Mouse (Mus musculus) stomach, postnatal 0 days (tissue): ENCODE measurements around the gene Gnb1. TPM values are rescaled to one million over a fixed set of nuclear protein-coding genes. Genes with fewer than 3 reads are reported as not detected.

Source experiments
- ATAC-seq: fragments of 200-750 bp; cut with Nextera tagmentation; 2 replicates; pipeline ENCODE4 v1.8.0; 2017; ENCODE audit not compliant: low FRiP score, low TSS enrichment
- DNase-seq: peaks from one replicate; pipeline ENCODE4 v3.0.0-alpha.2; 2016; ENCODE audit warnings: low spot score
- H3K27ac ChIP-seq: fragments of 300-500 bp; sonication (generic); replicated peaks from 2 replicates; pipeline ENCODE4 v1.5.1; 2014; ENCODE audit warnings: mild to moderate bottlenecking, control low read depth
- H3K27me3 ChIP-seq: fragments of 300-500 bp; sonication (generic); 2 replicates; pipeline ENCODE4 v1.6.1; 2014; ENCODE audit warnings: low read length; ENCODE audit not compliant: control insufficient read depth, insufficient read depth
- H3K36me3 ChIP-seq: fragments of 300-500 bp; sonication (generic); 2 replicates; pipeline ENCODE4 v1.6.1; 2014; ENCODE audit warnings: low read length, mixed read lengths; ENCODE audit not compliant: control insufficient read depth, insufficient read depth
- H3K4me1 ChIP-seq: fragments of 300-500 bp; sonication (generic); replicated peaks from 2 replicates; pipeline ENCODE4 v1.6.1; 2014; ENCODE audit warnings: antibody characterized with exemption; ENCODE audit not compliant: control insufficient read depth, insufficient read depth
- H3K4me2 ChIP-seq: fragments of 300-500 bp; sonication (generic); replicated peaks from 2 replicates; pipeline ENCODE4 v1.6.1; 2014; ENCODE audit warnings: low read depth, mild to moderate bottlenecking, control low read depth, moderate library complexity
- H3K4me3 ChIP-seq: fragments of 300-500 bp; sonication (generic); 2 replicates; pipeline ENCODE4 v1.5.1; 2014; ENCODE audit warnings: low read depth, low read length, control low read depth
- H3K9ac ChIP-seq: fragments of 300-500 bp; sonication (generic); 2 replicates; pipeline ENCODE4 v1.6.1; 2014; ENCODE audit warnings: mild to moderate bottlenecking, low read length, control low read depth, mixed read lengths
- H3K9me3 ChIP-seq: fragments of 300-500 bp; sonication (generic); 2 replicates; pipeline ENCODE4 v1.6.1; 2016; ENCODE audit warnings: low read length; ENCODE audit not compliant: control insufficient read depth
- CTCF ChIP-seq: IDR thresholded peaks from 2 replicates; pipeline ENCODE4 v1.5.1; 2016; ENCODE audit warnings: antibody characterized with exemption, low read depth, mild to moderate bottlenecking, moderate library complexity
- EP300 ChIP-seq: optimal IDR thresholded peaks from 2 replicates; pipeline ENCODE3; 2016; ENCODE audit warnings: antibody characterized with exemption
- WGBS: fragments of 180-500 bp; shearing (Covaris S2); extraction: QIAGEN DNeasy Blood & Tissue Kit; methylation state at CpG from one replicate; pipeline ENCODE4 v1.1.7; 2014; 5-methylcytosine and 5-hydroxymethylcytosine counted together
- polyA plus RNA-seq: library from polyadenylated mRNA; unstranded; fragments of >200 nt; fragmentation: Nextera tagmentation; extraction: Ambion mirVana; gene quantifications from 2 replicates; pipeline ENCODE4 v1.2.1, GENCODE M21; 2015

The Gnb1 gene
- polyA plus RNA-seq, 1 experiment from 2014 or later = 272 TPM

DNA sequence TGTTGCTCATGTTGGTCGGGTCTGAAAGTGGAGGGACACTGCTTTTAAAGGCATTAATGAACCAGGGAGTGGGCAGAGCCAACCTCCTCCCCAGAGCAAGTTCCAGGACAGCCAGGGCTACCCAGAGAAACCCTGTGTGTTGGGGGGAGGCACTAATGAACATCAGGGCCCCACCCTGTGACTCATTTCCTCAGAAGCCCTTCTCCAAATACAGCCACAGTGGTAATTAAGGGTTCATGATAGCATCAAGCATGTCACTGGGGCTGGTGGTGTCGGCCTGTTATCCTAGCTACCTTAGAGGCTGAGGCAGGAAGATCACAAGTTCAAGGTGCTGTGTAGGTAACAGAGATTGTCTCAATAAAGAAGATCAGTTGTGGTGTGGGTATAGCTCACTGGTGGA lies 80.3 kb downstream of the Gnb1 start:
- TF ChIP-seq CTCF (no peak), EP300 (no peak)
- Histone ChIP-seq H3K9me3 (no peaks in the 10 kb centered on the region), H3K4me2 (no peak overlapping the region), H3K36me3 (no peaks in the 10 kb centered on the region), H3K27ac (0 out of 2 replicates have a peak overlapping the region, but pooled peaks have one; percentile 35), H3K4me1 (no peaks in the 10 kb centered on the region), H3K4me3 (no peak overlapping the region), H3K27me3 (no peaks in the 10 kb centered on the region), H3K9ac (no peak overlapping the region)
- DNase-seq (no peak), ATAC-seq (peak; percentile 46)
- 65% methylated on average over 2 of the region's 2 CpGs for WGBS

DNA sequence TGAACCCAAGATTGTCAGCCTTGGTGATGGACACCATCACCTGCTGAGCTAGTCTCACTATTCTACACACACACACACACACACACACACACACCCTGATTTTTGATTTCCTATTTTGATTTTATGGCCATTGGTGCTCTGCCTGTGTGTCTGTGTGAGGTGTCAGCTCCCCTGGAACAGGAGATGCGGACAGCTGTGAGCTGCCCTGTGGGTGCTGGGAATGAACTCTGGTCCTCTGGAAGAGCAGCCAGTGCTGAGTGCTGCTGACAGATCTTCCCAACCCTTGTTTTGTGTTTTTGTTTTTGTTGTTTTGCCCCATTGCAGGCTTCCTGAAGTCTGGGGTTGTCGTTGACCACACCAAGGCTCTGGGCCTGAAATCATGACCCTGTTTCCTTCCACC lies 82.0 kb downstream of the Gnb1 start:
- TF ChIP-seq EP300 = no peak
- TF ChIP-seq CTCF = no peak
- Histone ChIP-seq H3K4me3 (no peak overlapping the region), H3K36me3 (no peaks in the 10 kb centered on the region), H3K27ac (no peak overlapping the region), H3K27me3 (no peaks in the 10 kb centered on the region), H3K4me1 (no peaks in the 10 kb centered on the region), H3K9me3 (no peaks in the 10 kb centered on the region), H3K4me2 (no peak overlapping the region), H3K9ac (no peak overlapping the region)
- ATAC-seq (no peak), DNase-seq (no peak)
- 95% methylated on average over 2 of the region's 2 CpGs for WGBS

DNA sequence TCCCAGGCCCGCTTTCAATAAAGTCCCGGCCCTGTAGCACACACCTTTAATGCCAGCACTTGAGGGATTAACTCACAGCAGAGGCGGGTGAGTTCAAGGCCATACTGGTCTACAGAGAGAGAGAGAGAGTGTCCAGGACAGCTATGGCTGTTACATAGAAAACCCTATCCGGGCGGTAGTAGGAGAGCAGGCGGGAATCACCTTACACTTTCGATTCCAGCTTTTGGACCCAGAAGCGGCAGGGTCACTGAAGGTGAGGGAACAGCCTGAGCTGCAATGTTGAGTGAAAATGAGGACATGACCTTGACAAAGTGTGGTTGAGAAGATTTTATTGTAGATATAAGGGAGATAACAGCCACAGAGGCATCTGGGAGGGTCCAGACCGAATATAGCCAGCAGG lies 82.7 kb downstream of the Gnb1 start:
- H3K4me2 ChIP-seq = no peak overlapping the region
- no peaks in the 10 kb centered on the region for H3K9me3 ChIP-seq
- no peaks in the 10 kb centered on the region for H3K4me1 ChIP-seq
- H3K4me3 ChIP-seq = no peak overlapping the region
- H3K9ac ChIP-seq = no peak overlapping the region
- TF ChIP-seq CTCF = no peak
- no peak for TF ChIP-seq EP300
- WGBS = 94% methylated on average over 9 of the region's 9 CpGs
- H3K36me3 ChIP-seq = 0 out of 2 replicates have a peak, but pooled peaks cover under 1% of the 10 kb centered on the region
- no peak for DNase-seq
- H3K27ac ChIP-seq = no peak overlapping the region
- no peak for ATAC-seq
- H3K27me3 ChIP-seq = no peaks in the 10 kb centered on the region

- TF ChIP-seq EP300 (no peak), CTCF (no peak)
- Histone ChIP-seq H3K4me2 (no peak overlapping the region), H3K9me3 (no peaks in the 10 kb centered on the region), H3K4me3 (no peak overlapping the region), H3K9ac (no peak overlapping the region), H3K27me3 (no peaks in the 10 kb centered on the region), H3K27ac (no peak overlapping the region), H3K36me3 (0 out of 2 replicates have a peak, but pooled peaks cover 4% of the 10 kb centered on the region), H3K4me1 (no peaks in the 10 kb centered on the region)
- no peak for ATAC-seq
- DNase-seq = no peak
- WGBS = 77% methylated on average over 11 of the region's 11 CpGs
Observed at GRCm38 (mm10) chr4:155574931-155575330, 83.8 kb downstream of the Gnb1 start.

DNA sequence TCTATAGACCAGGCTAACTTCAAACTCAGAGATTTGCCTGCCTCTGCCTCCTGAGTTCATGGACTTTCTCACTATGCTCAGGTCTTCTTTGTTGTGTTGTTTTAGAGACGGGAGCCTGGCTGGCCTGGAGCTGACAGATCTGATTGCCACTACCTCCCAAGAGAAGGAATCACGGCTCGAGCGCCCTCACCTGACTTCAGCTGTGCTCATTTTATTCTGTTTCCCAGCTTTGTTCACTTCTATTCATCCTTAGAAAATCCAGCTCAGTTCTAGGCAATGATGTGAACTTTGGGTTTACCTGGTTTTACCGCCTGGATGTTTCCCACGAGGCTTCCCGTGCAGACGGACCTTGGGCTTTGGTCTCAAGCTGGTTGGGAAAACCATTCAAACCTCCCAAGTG lies 84.4 kb downstream of the Gnb1 start:
- TF ChIP-seq CTCF (no peak), EP300 (no peak)
- Histone ChIP-seq H3K36me3 (0 out of 2 replicates have a peak, but pooled peaks cover 7% of the 10 kb centered on the region), H3K4me1 (no peaks in the 10 kb centered on the region), H3K9ac (no peak overlapping the region), H3K27me3 (no peaks in the 10 kb centered on the region), H3K27ac (no peak overlapping the region), H3K9me3 (no peaks in the 10 kb centered on the region), H3K4me3 (no peak overlapping the region), H3K4me2 (no peak overlapping the region)
- ATAC-seq (no peak), DNase-seq (no peak)
- whole genome bisulfite sequencing = 89% methylated on average over 8 of the region's 8 CpGs

DNA sequence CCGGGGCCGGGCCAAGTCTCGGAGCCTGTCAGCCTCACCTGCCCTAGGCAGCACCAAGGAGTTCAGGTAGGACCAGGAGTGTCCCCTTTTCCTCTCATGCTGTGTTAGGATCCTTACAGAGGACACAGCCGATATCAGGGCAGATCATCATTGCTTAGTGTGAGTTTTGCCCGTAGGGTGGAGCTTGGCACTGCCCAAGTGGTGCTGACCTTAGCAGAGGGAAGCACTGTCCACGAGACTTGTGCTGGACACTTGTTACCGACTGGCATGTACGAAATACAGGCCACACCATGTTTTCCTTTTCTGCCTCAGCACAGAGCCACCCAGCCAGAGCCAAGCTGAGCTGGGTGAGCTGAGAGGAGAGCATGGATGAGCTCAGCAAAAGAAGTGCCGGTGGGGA lies 86.0 kb downstream of the Gnb1 start:
- Histone ChIP-seq H3K4me1 (no peaks in the 10 kb centered on the region), H3K27ac (no peak overlapping the region), H3K4me3 (no peak overlapping the region), H3K27me3 (no peaks in the 10 kb centered on the region), H3K9ac (0 out of 2 replicates have a peak overlapping the region, but pooled peaks have one; percentile 31), H3K4me2 (no peak overlapping the region), H3K36me3 (0 out of 2 replicates have a peak, but pooled peaks cover 7% of the 10 kb centered on the region), H3K9me3 (no peaks in the 10 kb centered on the region)
- ATAC-seq = no peak
- DNase-seq = no peak
- 92% methylated on average over 9 of the region's 9 CpGs for WGBS
- TF ChIP-seq CTCF (no peak), EP300 (no peak)
